Mouse (Mus musculus): ENCODE measurements around the gene Olfr1410.
A peak's percentile ranks its signal among the peaks of the same experiment; 100 is the strongest.

Olfr1410 gene

GRCm38 (mm10) chr1:92641514-92642272 is 36.1 kb downstream of the Olfr1410 start, which contains the start of gene Cops9:
Cops9 (minus strand) TSS chr1:92641985.
- peak; percentile 76 for DNase-seq (ENCODE audit: low spot score)

DNA sequence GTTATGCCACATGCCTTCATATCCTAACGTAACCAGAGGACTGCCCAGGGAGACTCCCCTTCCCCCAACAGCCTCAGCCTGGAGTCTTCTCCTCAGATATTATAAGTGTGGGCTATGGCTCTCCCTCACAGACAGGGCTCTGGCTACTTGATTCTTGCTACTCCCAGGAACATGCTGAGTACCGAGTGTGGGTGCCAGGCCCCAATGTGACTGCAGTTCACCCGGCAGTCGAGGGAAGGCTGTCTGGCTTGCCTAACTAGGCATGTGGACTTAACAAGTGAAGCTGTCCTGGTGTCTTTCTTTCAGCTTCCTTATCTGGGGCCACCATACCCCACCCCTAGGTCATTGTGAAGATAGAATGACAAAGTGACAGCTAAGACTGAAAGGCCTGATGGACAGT is 38.1 kb downstream of the Olfr1410 start:
- DNase-seq (ENCODE audit: low spot score), result no peak

GRCm38 (mm10) chr1:92644916-92645315 is 39.3 kb downstream of the Olfr1410 start:
- DNase-seq (ENCODE audit: low spot score), result no peak

GRCm38 (mm10) chr1:92646111-92646510 is 40.5 kb downstream of the Olfr1410 start:
- no peak for DNase-seq (ENCODE audit: low spot score)

GRCm38 (mm10) chr1:92646601-92647000 is 41.0 kb downstream of the Olfr1410 start:
- DNase-seq (ENCODE audit: low spot score), result no peak

GRCm38 (mm10) chr1:92647026-92647425 is 41.4 kb downstream of the Olfr1410 start:
- no peak for DNase-seq (ENCODE audit: low spot score)

GRCm38 (mm10) chr1:92647752-92648151 is 42.2 kb downstream of the Olfr1410 start:
- peak; percentile 54 for DNase-seq (ENCODE audit: low spot score)

GRCm38 (mm10) chr1:92648197-92648596 is 42.6 kb downstream of the Olfr1410 start:
- no peak for DNase-seq (ENCODE audit: low spot score)

- peak; percentile 13 for DNase-seq (ENCODE audit: low spot score)
These were observed 43.1 kb downstream of the Olfr1410 start, which contains the start of gene Otos for GRCm38 (mm10) chr1:92648673-92649072. Otos (minus strand) TSS chr1:92648841.

DNA sequence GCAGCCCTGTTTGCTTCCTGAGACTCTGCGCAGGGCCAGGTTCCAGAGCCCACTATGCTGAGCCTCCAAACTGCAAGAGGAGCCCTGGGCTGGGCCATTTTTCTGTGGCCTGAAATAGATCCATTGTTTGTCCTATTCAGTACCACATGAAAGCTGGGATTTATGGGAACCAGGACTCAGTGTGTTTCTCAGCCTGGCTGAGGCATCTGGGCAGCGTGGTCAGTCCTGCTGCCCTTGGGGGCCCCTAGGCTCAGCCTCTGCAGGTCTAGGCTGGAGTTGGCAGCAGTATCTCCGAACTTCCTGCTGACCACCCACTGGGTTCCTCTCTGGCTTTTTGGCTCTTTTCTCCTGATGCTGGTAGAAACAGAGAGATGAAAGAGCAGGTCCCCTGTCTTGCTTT is 45.9 kb downstream of the Olfr1410 start:
- no peak for DNase-seq (ENCODE audit: low spot score)

DNA sequence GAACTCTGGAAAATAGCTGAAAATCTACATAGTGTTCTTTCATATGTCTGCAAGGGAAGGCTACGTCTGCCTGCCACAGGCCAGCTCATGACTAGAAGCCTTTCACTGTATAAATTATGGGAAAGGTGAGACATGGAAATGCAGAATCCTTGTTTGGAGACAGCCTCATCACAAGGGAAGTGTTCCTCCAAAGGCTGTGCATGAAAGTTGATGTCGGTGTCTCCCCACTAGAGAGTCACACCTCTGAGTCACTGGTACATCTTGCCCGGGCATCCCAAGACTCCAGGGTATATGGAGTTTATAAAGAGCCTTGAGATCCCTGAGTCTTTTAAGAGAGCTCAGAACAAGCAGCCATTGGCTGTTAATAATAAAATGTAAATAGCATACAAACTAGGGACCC is 47.6 kb downstream of the Olfr1410 start:
- DNase-seq (ENCODE audit: low spot score), result no peak

- DNase-seq (ENCODE audit: low spot score), result no peak
These were observed 49.1 kb downstream of the Olfr1410 start for GRCm38 (mm10) chr1:92654676-92655075.

DNA sequence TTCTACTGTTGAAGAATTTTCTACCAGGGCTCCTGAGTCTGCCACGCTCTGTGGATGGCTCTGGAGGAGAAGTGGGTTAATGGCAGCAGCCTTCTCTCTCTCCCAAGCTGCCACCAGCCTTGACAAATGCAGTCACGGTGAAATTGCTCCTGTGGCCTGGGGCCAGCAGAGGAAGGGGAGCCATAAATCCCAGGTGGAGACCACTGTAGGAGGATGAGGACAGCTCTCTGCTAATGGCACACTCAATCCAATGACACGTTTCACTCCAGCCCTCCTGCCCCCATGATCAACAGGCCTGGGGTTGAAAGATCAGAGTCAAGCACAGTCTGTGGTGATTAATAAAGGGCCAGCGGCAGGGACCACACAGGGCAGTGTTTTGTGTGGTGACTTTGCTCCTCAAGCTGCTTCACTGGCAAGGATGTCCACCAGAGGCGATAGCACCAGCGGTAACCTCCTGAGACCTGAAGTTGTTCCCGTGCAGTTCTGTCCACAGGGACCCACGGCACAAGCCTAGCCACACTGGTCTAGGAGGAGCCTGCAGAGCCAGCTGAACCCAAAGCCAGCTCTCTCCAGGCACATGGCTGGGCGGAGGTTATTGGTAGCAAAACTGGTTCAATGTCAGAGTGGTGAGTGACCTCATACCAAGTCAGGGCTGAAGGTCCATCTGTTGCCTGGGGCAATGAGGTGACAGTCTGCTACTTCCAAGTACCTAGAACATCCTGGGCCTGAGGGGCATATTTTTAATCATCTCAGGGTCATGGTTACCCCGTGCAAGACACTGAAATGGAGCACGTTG is 51.6 kb downstream of the Olfr1410 start:
- DNase-seq (ENCODE audit: low spot score), result no peak

- no peak for DNase-seq (ENCODE audit: low spot score)
These were observed 53.8 kb downstream of the Olfr1410 start for GRCm38 (mm10) chr1:92659392-92659791.

All from spleen, adult 12 weeks (tissue).